Mouse (Mus musculus): ENCODE results near the gene Pknox2. TPM values are rescaled to one million over a fixed set of nuclear protein-coding genes. Genes with fewer than 3 reads are reported as not detected.

The Pknox2 gene
- total RNA-seq, 1 experiment, result 1.8 TPM

GRCm38 (mm10) chr9:37179596-37179995 is 32.4 kb upstream of the Pknox2 start:
- Histone ChIP-seq H3K9me3 (ENCODE audit: control insufficient read depth, insufficient read depth, low read depth, low read length) (no peaks in the 10 kb centered on the region), H3K4me3 (ENCODE audit: insufficient read depth in 1 of 2, low read depth in 1 of 2, low read length in 2 of 2, poor library complexity in 1 of 2, severe bottlenecking in 1 of 2) (no peak overlapping the region), H3K27ac (ENCODE audit: insufficient read depth, low read depth, low read length, poor library complexity, severe bottlenecking) (no peak overlapping the region), H3K9ac (ENCODE audit: insufficient read depth, low read depth, low read length, poor library complexity, severe bottlenecking) (no peak overlapping the region), H3K36me3 (ENCODE audit: control insufficient read depth, insufficient read depth, low read length, poor library complexity, severe bottlenecking) (no peaks in the 10 kb centered on the region), H3K4me1 (ENCODE audit: control insufficient read depth in 2 of 2, insufficient read depth in 2 of 2, low read length in 2 of 2, poor library complexity in 1 of 2) (peaks cover 4 to 5% of the 10 kb centered on the region in 2 experiments)
- in situ Hi-C loops (cut with MboI; ENCODE audit: low sequenced_read_pairs in 2 of 2, unreplicated experiment in 2 of 2), result no loop called here
- DNase-seq (ENCODE audit: low read depth, low spot score), result no peak
- TF ChIP-seq CHD2 (IDR thresholded peaks at IDR 0.05; ENCODE audit: low read depth, low read length), result no peak
- TF ChIP-seq ZC3H11A (IDR thresholded peaks at IDR 0.05; ENCODE audit: borderline replicate concordance, low read depth, low read length), result no peak
- no peak for TF ChIP-seq ZNF384 (IDR thresholded peaks at IDR 0.05; ENCODE audit: low read depth, low read length)
- no peak for TF ChIP-seq MAFK (IDR thresholded peaks at IDR 0.05; ENCODE audit: insufficient read depth, low read depth, low read length)

GRCm38 (mm10) chr9:37178911-37179310 is 31.7 kb upstream of the Pknox2 start:
- no peaks in the 10 kb centered on the region for H3K9me3 ChIP-seq (ENCODE audit: control insufficient read depth, insufficient read depth, low read depth, low read length)
- H3K9ac ChIP-seq (ENCODE audit: insufficient read depth, low read depth, low read length, poor library complexity, severe bottlenecking), result no peak overlapping the region
- no peak overlapping the region for H3K4me3 ChIP-seq (ENCODE audit: insufficient read depth in 1 of 2, low read depth in 1 of 2, low read length in 2 of 2, poor library complexity in 1 of 2, severe bottlenecking in 1 of 2)
- peaks cover 4 to 5% of the 10 kb centered on the region in 2 experiments for H3K4me1 ChIP-seq (ENCODE audit: control insufficient read depth in 2 of 2, insufficient read depth in 2 of 2, low read length in 2 of 2, poor library complexity in 1 of 2)
- in situ Hi-C loops (cut with MboI; ENCODE audit: low sequenced_read_pairs in 2 of 2, unreplicated experiment in 2 of 2), result no loop called here
- H3K27ac ChIP-seq (ENCODE audit: insufficient read depth, low read depth, low read length, poor library complexity, severe bottlenecking), result no peak overlapping the region
- DNase-seq (ENCODE audit: low read depth, low spot score), result no peak
- TF ChIP-seq CHD2 (IDR thresholded peaks at IDR 0.05; ENCODE audit: low read depth, low read length) (no peak), HCFC1 (IDR thresholded peaks at IDR 0.05; ENCODE audit: borderline replicate concordance, insufficient read depth, low read length) (no peak), ZNF384 (IDR thresholded peaks at IDR 0.05; ENCODE audit: low read depth, low read length) (no peak), ZC3H11A (IDR thresholded peaks at IDR 0.05; ENCODE audit: borderline replicate concordance, low read depth, low read length) (no peak), MAFK (IDR thresholded peaks at IDR 0.05; ENCODE audit: insufficient read depth, low read depth, low read length) (no peak)
- H3K36me3 ChIP-seq (ENCODE audit: control insufficient read depth, insufficient read depth, low read length, poor library complexity, severe bottlenecking), result no peaks in the 10 kb centered on the region

- no peak overlapping the region; the same call in 1 of the 2 replicates for H3K27ac ChIP-seq (ENCODE audit: insufficient read depth, low read depth, low read length, poor library complexity, severe bottlenecking)
- H3K4me3 ChIP-seq (ENCODE audit: insufficient read depth in 1 of 2, low read depth in 1 of 2, low read length in 2 of 2, poor library complexity in 1 of 2, severe bottlenecking in 1 of 2), result peak overlapping the region in 1 of 2 experiments; percentile 31; a peak in 1 of 4 replicates
Measured at GRCm38 (mm10) chr9:37177551-37177950, 30.3 kb upstream of the Pknox2 start.

DNA sequence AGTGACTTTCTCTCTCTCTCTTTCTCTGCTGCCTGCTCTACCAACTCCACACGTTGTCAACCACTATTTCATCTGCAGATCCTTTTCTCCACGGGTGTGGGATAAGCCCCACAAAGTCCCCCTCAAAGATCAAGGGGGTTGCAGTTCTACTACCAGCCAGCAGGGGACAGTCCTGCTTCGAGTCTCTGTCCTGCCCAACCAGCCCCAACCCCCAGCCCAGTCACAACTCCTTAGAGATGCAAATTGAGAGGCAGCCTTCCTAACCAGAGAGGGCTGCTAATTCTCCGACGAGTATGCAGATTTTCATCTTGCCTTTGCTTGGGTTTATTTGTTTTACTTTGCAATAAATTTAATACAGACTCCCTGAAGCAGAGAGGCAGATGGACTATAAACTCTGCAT is 29.9 kb upstream of the Pknox2 start:
- Histone ChIP-seq H3K4me1 (ENCODE audit: control insufficient read depth in 2 of 2, insufficient read depth in 2 of 2, low read length in 2 of 2, poor library complexity in 1 of 2) (peaks cover 4 to 5% of the 10 kb centered on the region in 2 experiments), H3K36me3 (ENCODE audit: control insufficient read depth, insufficient read depth, low read length, poor library complexity, severe bottlenecking) (no peaks in the 10 kb centered on the region), H3K4me3 (ENCODE audit: insufficient read depth in 1 of 2, low read depth in 1 of 2, low read length in 2 of 2, poor library complexity in 1 of 2, severe bottlenecking in 1 of 2) (peak overlapping the region in 1 of 2 experiments; percentile 31; a peak in 1 of 4 replicates), H3K9me3 (ENCODE audit: control insufficient read depth, insufficient read depth, low read depth, low read length) (no peaks in the 10 kb centered on the region), H3K9ac (ENCODE audit: insufficient read depth, low read depth, low read length, poor library complexity, severe bottlenecking) (no peak overlapping the region), H3K27ac (ENCODE audit: insufficient read depth, low read depth, low read length, poor library complexity, severe bottlenecking) (no peak overlapping the region)
- TF ChIP-seq ZC3H11A (IDR thresholded peaks at IDR 0.05; ENCODE audit: borderline replicate concordance, low read depth, low read length) (peak; percentile 77), ZNF384 (IDR thresholded peaks at IDR 0.05; ENCODE audit: low read depth, low read length) (no peak)
- DNase-seq (ENCODE audit: low read depth, low spot score), result peak; percentile 75
- in situ Hi-C loops (cut with MboI; ENCODE audit: low sequenced_read_pairs in 2 of 2, unreplicated experiment in 2 of 2), result no loop called here

More at GRCm38 (mm10) chr9:37177551-37177950, 30.3 kb upstream of the Pknox2 start:
- TF ChIP-seq ZNF384 (IDR thresholded peaks at IDR 0.05; ENCODE audit: low read depth, low read length) (no peak), MAFK (IDR thresholded peaks at IDR 0.05; ENCODE audit: insufficient read depth, low read depth, low read length) (no peak), ZC3H11A (IDR thresholded peaks at IDR 0.05; ENCODE audit: borderline replicate concordance, low read depth, low read length) (no peak), CHD2 (IDR thresholded peaks at IDR 0.05; ENCODE audit: low read depth, low read length) (no peak)
- no peak for DNase-seq (ENCODE audit: low read depth, low spot score)
- in situ Hi-C loops (cut with MboI; ENCODE audit: low sequenced_read_pairs in 2 of 2, unreplicated experiment in 2 of 2), result no loop called here
- no peaks in the 10 kb centered on the region for H3K36me3 ChIP-seq (ENCODE audit: control insufficient read depth, insufficient read depth, low read length, poor library complexity, severe bottlenecking)
- no peak overlapping the region for H3K9ac ChIP-seq (ENCODE audit: insufficient read depth, low read depth, low read length, poor library complexity, severe bottlenecking)
- no peaks in the 10 kb centered on the region for H3K9me3 ChIP-seq (ENCODE audit: control insufficient read depth, insufficient read depth, low read depth, low read length)
- H3K4me1 ChIP-seq (ENCODE audit: control insufficient read depth in 2 of 2, insufficient read depth in 2 of 2, low read length in 2 of 2, poor library complexity in 1 of 2), result peaks cover 4 to 5% of the 10 kb centered on the region in 2 experiments

GRCm38 (mm10) chr9:37176002-37176401 is 28.8 kb upstream of the Pknox2 start:
- Histone ChIP-seq H3K36me3 (ENCODE audit: control insufficient read depth, insufficient read depth, low read length, poor library complexity, severe bottlenecking) (no peaks in the 10 kb centered on the region), H3K9ac (ENCODE audit: insufficient read depth, low read depth, low read length, poor library complexity, severe bottlenecking) (no peak overlapping the region), H3K27ac (ENCODE audit: insufficient read depth, low read depth, low read length, poor library complexity, severe bottlenecking) (no peak overlapping the region), H3K4me3 (ENCODE audit: insufficient read depth in 1 of 2, low read depth in 1 of 2, low read length in 2 of 2, poor library complexity in 1 of 2, severe bottlenecking in 1 of 2) (no peak overlapping the region), H3K4me1 (ENCODE audit: control insufficient read depth in 2 of 2, insufficient read depth in 2 of 2, low read length in 2 of 2, poor library complexity in 1 of 2) (peaks cover 4 to 5% of the 10 kb centered on the region in 2 experiments), H3K9me3 (ENCODE audit: control insufficient read depth, insufficient read depth, low read depth, low read length) (no peaks in the 10 kb centered on the region)
- DNase-seq (ENCODE audit: low read depth, low spot score), result no peak
- in situ Hi-C loops (cut with MboI; ENCODE audit: low sequenced_read_pairs in 2 of 2, unreplicated experiment in 2 of 2), result no loop called here
- TF ChIP-seq CHD2 (IDR thresholded peaks at IDR 0.05; ENCODE audit: low read depth, low read length) (no peak), HCFC1 (IDR thresholded peaks at IDR 0.05; ENCODE audit: borderline replicate concordance, insufficient read depth, low read length) (no peak), ZC3H11A (IDR thresholded peaks at IDR 0.05; ENCODE audit: borderline replicate concordance, low read depth, low read length) (no peak), MAFK (IDR thresholded peaks at IDR 0.05; ENCODE audit: insufficient read depth, low read depth, low read length) (no peak), ZNF384 (IDR thresholded peaks at IDR 0.05; ENCODE audit: low read depth, low read length) (no peak)

Data from ES-E14 (cell line).